10 mouse cellular contexts compared by ENCODE assay signal in the genomic region with DNA sequence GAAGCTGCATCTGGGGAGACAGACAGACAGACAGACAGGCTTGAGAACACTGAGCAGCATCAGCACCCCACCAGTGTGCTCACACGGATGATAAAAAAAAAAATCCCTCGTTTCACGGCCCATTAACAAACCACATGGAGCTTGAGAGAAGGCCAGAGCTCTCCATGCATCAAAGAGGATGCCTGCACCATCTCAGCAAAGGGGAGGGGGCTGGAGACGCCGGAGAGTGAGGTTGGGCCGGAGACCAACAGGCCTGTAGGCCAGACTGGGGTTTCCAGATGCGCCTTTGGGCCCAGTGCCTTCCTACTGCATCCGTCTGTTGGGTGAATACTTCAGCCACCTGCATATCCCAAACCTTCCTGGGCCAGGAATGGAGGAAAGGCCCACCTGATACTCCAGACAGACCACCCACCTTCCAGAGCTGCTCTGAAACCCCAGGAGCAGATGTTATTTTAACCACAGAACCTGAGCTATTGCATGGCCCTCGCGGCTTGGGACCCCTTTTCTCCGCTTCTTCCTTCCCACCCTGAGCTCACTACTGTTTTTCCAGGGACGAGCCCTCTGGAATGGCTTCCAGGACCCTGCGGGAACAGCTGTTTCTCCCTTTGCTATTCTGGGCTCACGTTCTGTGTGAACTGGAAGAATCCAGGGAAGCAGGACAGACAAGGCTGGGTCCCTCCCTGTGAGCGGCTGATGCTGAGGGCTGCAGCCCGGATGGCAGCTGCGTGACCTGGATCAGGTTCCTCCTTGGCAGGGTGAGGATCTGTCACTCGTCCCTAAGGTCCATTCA.
DNase-seq lines count a peak whose midpoint lies in the region; ATAC-seq and TF ChIP-seq lines count a peak whose summit lies in the region.
"Had no signal": no experiment of that assay in that cellular context is flagged by ENCODE, and none has a peak within 500 bp of the region (broad histone marks: within the 10 kb centered on the region; RNA-seq: fewer than 3 reads in every experiment).

No protein-coding gene starts in this region.

- no peak for TF ChIP-seq CTCF in hindbrain, postnatal 0 days (IDR thresholded peaks at IDR 0.05; ENCODE audit: low read depth)

- no peak overlapping the region for H3K4me2 ChIP-seq in liver, embryonic 13.5 days
- H3K4me2 ChIP-seq in liver, embryonic 11.5 days, result no peak overlapping the region
- H3K4me2 ChIP-seq in hindbrain, postnatal 0 days (ENCODE audit: low read depth, low read length), result no peak overlapping the region
- H3K4me2 ChIP-seq in stomach, embryonic 14.5 days (replicated peaks; ENCODE audit: low read depth, low read length), result no peak overlapping the region

- no peak for ATAC-seq in liver, embryonic 13.5 days (ENCODE audit: low read depth)
- ATAC-seq in liver, embryonic 11.5 days (replicated peaks; ENCODE audit: low FRiP score), result no peak
- ATAC-seq in hindbrain, postnatal 0 days, result peak; percentile 41; the same call in 1 of the 2 replicates
- ATAC-seq in stomach, embryonic 14.5 days (ENCODE audit: insufficient number of reproducible peaks, insufficient read depth, low FRiP score, low read depth), result no peak
- no peak for ATAC-seq in megakaryocyte-erythroid progenitor cell, adult 5-6 weeks (replicated peaks; ENCODE audit: low FRiP score, low TSS enrichment, poor library complexity, severe bottlenecking)
- ATAC-seq in monocyte, adult 5-6 weeks (replicated peaks; ENCODE audit: insufficient number of reproducible peaks, low FRiP score, low TSS enrichment, poor library complexity, severe bottlenecking), result no peak

- intact Hi-C loops in gastrocnemius, postnatal 14 days (cut with DNase I; ENCODE audit: low total_unique reads), result no loop called here

- peaks cover 56% of the 10 kb centered on the region for H3K4me1 ChIP-seq in liver, embryonic 13.5 days (replicated peaks)
- H3K4me1 ChIP-seq in liver, embryonic 11.5 days (replicated peaks; ENCODE audit: control insufficient read depth, insufficient read depth, low read length), result peaks cover 22% of the 10 kb centered on the region
- H3K4me1 ChIP-seq in hindbrain, postnatal 0 days (ENCODE audit: insufficient read depth, low read length), result peaks cover 9% of the 10 kb centered on the region; the same call in 1 of the 2 replicates
- H3K4me1 ChIP-seq in stomach, embryonic 14.5 days (ENCODE audit: control insufficient read depth, insufficient read depth, low read length), result peaks cover 29% of the 10 kb centered on the region

- H3K9ac ChIP-seq in liver, embryonic 13.5 days, result no peak overlapping the region
- no peak overlapping the region for H3K9ac ChIP-seq in liver, embryonic 11.5 days (ENCODE audit: low read depth, low read length)
- H3K9ac ChIP-seq in hindbrain, postnatal 0 days (replicated peaks; ENCODE audit: low read length), result no peak overlapping the region
- no peak overlapping the region for H3K9ac ChIP-seq in stomach, embryonic 14.5 days (replicated peaks; ENCODE audit: low read depth, low read length)

- H3K4me3 ChIP-seq in liver, embryonic 13.5 days (replicated peaks), result no peak overlapping the region
- no peak overlapping the region for H3K4me3 ChIP-seq in liver, embryonic 11.5 days (ENCODE audit: low read depth, low read length)
- H3K4me3 ChIP-seq in hindbrain, postnatal 0 days (ENCODE audit: low read length), result no peak overlapping the region
- no peak overlapping the region for H3K4me3 ChIP-seq in stomach, embryonic 14.5 days (ENCODE audit: low read depth, low read length)

- WGBS in liver, embryonic 13.5 days (ENCODE audit: insufficient replicate concordance), result 77% methylated on average over 18 of the region's 18 CpGs
- WGBS in liver, embryonic 11.5 days, result 74% methylated on average over 18 of the region's 18 CpGs
- 37% methylated on average over 18 of the region's 18 CpGs for WGBS in hindbrain, postnatal 0 days
- 53% methylated on average over 18 of the region's 18 CpGs for WGBS in stomach, embryonic 14.5 days

- no peaks in the 10 kb centered on the region for H3K27me3 ChIP-seq in liver, embryonic 13.5 days
- no peaks in the 10 kb centered on the region for H3K27me3 ChIP-seq in liver, embryonic 11.5 days (replicated peaks; ENCODE audit: control insufficient read depth, insufficient read depth, low read length)
- no peaks in the 10 kb centered on the region for H3K27me3 ChIP-seq in hindbrain, postnatal 0 days (ENCODE audit: insufficient read depth, low read length)
- no peaks in the 10 kb centered on the region for H3K27me3 ChIP-seq in stomach, embryonic 14.5 days (ENCODE audit: control insufficient read depth, insufficient read depth, low read length)

- H3K9me3 ChIP-seq in liver, embryonic 13.5 days (replicated peaks), result no peaks in the 10 kb centered on the region
- H3K9me3 ChIP-seq in liver, embryonic 11.5 days (ENCODE audit: control insufficient read depth, low read length), result no peaks in the 10 kb centered on the region
- H3K9me3 ChIP-seq in hindbrain, postnatal 0 days (ENCODE audit: low read length), result no peaks in the 10 kb centered on the region
- no peaks in the 10 kb centered on the region for H3K9me3 ChIP-seq in stomach, embryonic 14.5 days (ENCODE audit: control insufficient read depth, low read depth, low read length)

- peak overlapping the region; percentile 47 for H3K27ac ChIP-seq in liver, embryonic 13.5 days
- no peak overlapping the region for H3K27ac ChIP-seq in liver, embryonic 11.5 days (ENCODE audit: low read depth, low read length)
- H3K27ac ChIP-seq in hindbrain, postnatal 0 days, result peak overlapping the region; percentile 38; the same call in 1 of the 2 replicates
- peak overlapping the region; percentile 0; the same call in 1 of the 2 replicates for H3K27ac ChIP-seq in stomach, embryonic 14.5 days (ENCODE audit: low read length)

- H3K36me3 ChIP-seq in liver, embryonic 13.5 days, result 0 out of 2 replicates have a peak, but pooled peaks cover 3% of the 10 kb centered on the region
- H3K36me3 ChIP-seq in liver, embryonic 11.5 days (ENCODE audit: control insufficient read depth, insufficient read depth, low read length), result no peaks in the 10 kb centered on the region; the same call in 1 of the 2 replicates
- no peaks in the 10 kb centered on the region for H3K36me3 ChIP-seq in hindbrain, postnatal 0 days (ENCODE audit: insufficient read depth, low read length)
- no peaks in the 10 kb centered on the region for H3K36me3 ChIP-seq in stomach, embryonic 14.5 days (ENCODE audit: control insufficient read depth, insufficient read depth, low read length)

- no peak for DNase-seq in liver, embryonic 13.5 days
- DNase-seq in liver, embryonic 11.5 days (ENCODE audit: low spot score), result no peak
- DNase-seq in gastrocnemius, postnatal 14 days, result peak; percentile 68
- peak; percentile 52 for DNase-seq in hindbrain, postnatal 0 days (ENCODE audit: low spot score)
- no peak for DNase-seq in spleen, postnatal 10 days (ENCODE audit: low spot score in 2 of 2)
- DNase-seq: layer of hippocampus, postnatal 36 days; lung, postnatal 36 days had no signal

Comparison
In these comparisons a context has a peak if more than half of its experiments do, and no peak if none do; other contexts are left out.
1. DNase-seq: peak in gastrocnemius, postnatal 14 days (single experiment) and hindbrain, postnatal 0 days (single experiment); none in liver, embryonic 13.5 days (single experiment), liver, embryonic 11.5 days (single experiment) and spleen, postnatal 10 days (0 of 2).